12 mouse cellular contexts compared by ENCODE assay signal in the genomic region with DNA sequence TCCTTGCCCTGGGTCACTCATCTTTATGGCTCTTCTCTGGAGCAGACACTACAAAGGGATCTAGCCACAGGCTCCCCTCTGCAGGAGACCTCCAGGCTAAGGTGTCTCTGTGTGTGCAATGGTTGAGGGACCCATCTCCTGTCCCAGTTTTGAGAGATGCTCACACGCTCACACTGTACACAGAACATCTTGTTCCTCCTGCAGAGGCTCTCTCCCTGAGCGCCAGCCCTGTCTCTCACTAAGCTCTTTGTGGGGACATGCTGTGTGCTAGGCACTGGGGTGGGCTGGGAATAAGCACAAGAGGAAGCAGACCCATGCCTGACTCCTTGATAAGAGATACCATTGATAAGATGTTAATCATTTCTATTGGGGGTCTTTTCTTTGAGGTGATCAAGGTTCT. TPM values are rescaled to one million over a fixed set of nuclear protein-coding genes. Genes with fewer than 3 reads are reported as not detected.
DNase-seq lines count a peak whose midpoint lies in the region; ATAC-seq and TF ChIP-seq lines count a peak whose summit lies in the region.
"Had no signal": no experiment of that assay in that cellular context is flagged by ENCODE, and none has a peak within 500 bp of the region (broad histone marks: within the 10 kb centered on the region; RNA-seq: fewer than 3 reads in every experiment).

No protein-coding gene starts in this region.

- no peaks in the 10 kb centered on the region for H3K9me3 ChIP-seq in embryonic facial prominence, embryonic 11.5 days (replicated peaks; ENCODE audit: control insufficient read depth, low read length)
- H3K9me3 ChIP-seq in hindbrain, embryonic 14.5 days (ENCODE audit: control insufficient read depth, low read length): no peaks in the 10 kb centered on the region
- H3K9me3 ChIP-seq in midbrain, embryonic 15.5 days: no peaks in the 10 kb centered on the region

- H3K36me3 ChIP-seq in kidney, adult 2 months (ENCODE audit: control insufficient read depth, insufficient read depth, low read length): peaks cover under 1% of the 10 kb centered on the region; the same call in 1 of the 2 replicates
- no peaks in the 10 kb centered on the region for H3K36me3 ChIP-seq in embryonic facial prominence, embryonic 11.5 days (replicated peaks; ENCODE audit: control insufficient read depth, insufficient read depth, low read depth, low read length)
- peaks cover 9% of the 10 kb centered on the region for H3K36me3 ChIP-seq in hindbrain, embryonic 14.5 days (replicated peaks; ENCODE audit: control insufficient read depth, insufficient read depth)
- 0 out of 2 replicates have a peak, but pooled peaks cover 6% of the 10 kb centered on the region for H3K36me3 ChIP-seq in midbrain, embryonic 15.5 days (replicated peaks)

- no peak for TF ChIP-seq POLR2A in kidney, adult 2 months (IDR thresholded peaks at IDR 0.05; ENCODE audit: low read depth, low read length)

- H3K4me1 ChIP-seq in kidney, adult 2 months (ENCODE audit: control insufficient read depth, insufficient read depth, low read length): peaks cover 37% of the 10 kb centered on the region
- H3K4me1 ChIP-seq in embryonic facial prominence, embryonic 11.5 days (ENCODE audit: control insufficient read depth, insufficient read depth, low read length): peaks cover 17% of the 10 kb centered on the region
- peaks cover 52% of the 10 kb centered on the region for H3K4me1 ChIP-seq in hindbrain, embryonic 14.5 days (replicated peaks; ENCODE audit: control insufficient read depth, insufficient read depth, low read length)
- H3K4me1 ChIP-seq in midbrain, embryonic 15.5 days: peaks cover 50% of the 10 kb centered on the region

- no peak overlapping the region for H3K9ac ChIP-seq in embryonic facial prominence, embryonic 11.5 days (replicated peaks; ENCODE audit: low read length)
- no peak overlapping the region for H3K9ac ChIP-seq in hindbrain, embryonic 14.5 days
- H3K9ac ChIP-seq in midbrain, embryonic 15.5 days: no peak overlapping the region

- no peak for TF ChIP-seq CTCF in kidney, adult 2 months (conservative IDR thresholded peaks at IDR 0.05; ENCODE audit: insufficient read depth, insufficient read length, low read depth, low read length)

- no peak overlapping the region for H3K4me2 ChIP-seq in embryonic facial prominence, embryonic 11.5 days (ENCODE audit: low read depth, low read length)
- H3K4me2 ChIP-seq in hindbrain, embryonic 14.5 days (replicated peaks): no peak overlapping the region
- no peak overlapping the region for H3K4me2 ChIP-seq in midbrain, embryonic 15.5 days

- H3K27ac ChIP-seq in kidney, adult 2 months (ENCODE audit: insufficient read depth, low read depth, low read length): peak overlapping the region; percentile 72
- peak overlapping the region; percentile 62; the same call in 1 of the 2 replicates for H3K27ac ChIP-seq in embryonic facial prominence, embryonic 11.5 days (replicated peaks; ENCODE audit: low read depth, low read length)
- H3K27ac ChIP-seq in hindbrain, embryonic 14.5 days: peak overlapping the region; percentile 81
- H3K27ac ChIP-seq in midbrain, embryonic 15.5 days: peak overlapping the region; percentile 90

- no peaks in the 10 kb centered on the region for H3K27me3 ChIP-seq in kidney, adult 2 months (replicated peaks; ENCODE audit: control insufficient read depth, insufficient read depth, low read length)
- no peaks in the 10 kb centered on the region for H3K27me3 ChIP-seq in embryonic facial prominence, embryonic 11.5 days (ENCODE audit: control insufficient read depth, insufficient read depth, low read length)
- H3K27me3 ChIP-seq in hindbrain, embryonic 14.5 days (ENCODE audit: control insufficient read depth, insufficient read depth, low read length): no peaks in the 10 kb centered on the region
- H3K27me3 ChIP-seq in midbrain, embryonic 15.5 days (replicated peaks): no peaks in the 10 kb centered on the region

- no peak for ATAC-seq in embryonic facial prominence, embryonic 11.5 days (replicated peaks; ENCODE audit: insufficient number of reproducible peaks, low FRiP score, low TSS enrichment, low read depth)
- no peak for ATAC-seq in hindbrain, embryonic 14.5 days (ENCODE audit: low FRiP score)
- ATAC-seq in midbrain, embryonic 15.5 days (replicated peaks): no peak

- WGBS in kidney, adult 2 months: 69% methylated on average over 2 of the region's 2 CpGs
- WGBS in embryonic facial prominence, embryonic 11.5 days: 75% methylated on average over 2 of the region's 2 CpGs
- WGBS in hindbrain, embryonic 14.5 days: 70% methylated on average over 2 of the region's 2 CpGs
- WGBS in midbrain, embryonic 15.5 days: 67% methylated on average over 2 of the region's 2 CpGs

- H3K4me3 ChIP-seq in kidney, adult 2 months (ENCODE audit: insufficient read depth, low read depth, low read length): no peak overlapping the region
- no peak overlapping the region for H3K4me3 ChIP-seq in embryonic facial prominence, embryonic 11.5 days (ENCODE audit: low read depth, low read length)
- no peak overlapping the region for H3K4me3 ChIP-seq in hindbrain, embryonic 14.5 days (replicated peaks; ENCODE audit: low read length)
- no peak overlapping the region for H3K4me3 ChIP-seq in midbrain, embryonic 15.5 days

- DNase-seq in kidney, adult 2 months: no peak
- no peak for DNase-seq in kidney, postnatal 4 days
- DNase-seq in embryonic facial prominence, embryonic 11.5 days (ENCODE audit: low spot score): no peak
- no peak for DNase-seq in hindbrain, embryonic 14.5 days (ENCODE audit: low spot score)
- DNase-seq in T-cell, adult 2 months (ENCODE audit: low spot score): no peak
- DNase-seq in B cell, adult 2 months: no peak
- no peak for DNase-seq in kidney, adult 18-20 months
- DNase-seq: cerebellum, adult 11-12 months; gastrocnemius, postnatal 10 days; heart, postnatal 10 days; lung, adult 2 months had no signal

RNA-seq across cellular contexts. Expression of a gene that starts 34.2 kb away (rescaled TPM):
- 277 and 336 TPM in 2 replicates for polyA plus RNA-seq in kidney, adult 2 months (2012; rRNA removed)
- polyA plus RNA-seq in embryonic facial prominence, embryonic 11.5 days (2014; fragmentation: Nextera tagmentation; extraction: Ambion mirVana): 35.3 and 40.6 TPM in 2 replicates
- polyA plus RNA-seq in hindbrain, embryonic 14.5 days (2014; fragmentation: Nextera tagmentation; extraction: Ambion mirVana): 91.6 and 98.5 TPM in 2 replicates
- 117 and 123 TPM in 2 replicates for polyA plus RNA-seq in midbrain, embryonic 15.5 days (2015; fragmentation: Nextera tagmentation; extraction: Ambion mirVana)
